Mouse (Mus musculus) cerebellum, postnatal 25 days (tissue): Measurements from ENCODE around the gene Siglec1.
"Not testable (repeated sequence)": the region's sequence is repeated elsewhere in the genome, so short reads cannot be mapped to it uniquely, and the experiment has no call there.

Experiments
- DNase-seq, 2 experiments: peaks; one replicate each; pipeline ENCODE4 v3.0.0; 2021; ENCODE audit warnings: mixed read lengths in 2 of 2

Gene Siglec1

GRCm38 (mm10) chr2:131046025-131046424 is 40.5 kb downstream of the Siglec1 start:
- DNase-seq, result no peak

GRCm38 (mm10) chr2:131044989-131045720 is 41.4 kb downstream of the Siglec1 start:
- peak in 1 of 2 experiments; percentile 23 for DNase-seq

- no peak for DNase-seq
These were observed 42.2 kb downstream of the Siglec1 start for GRCm38 (mm10) chr2:131044354-131044852.

GRCm38 (mm10) chr2:131042988-131043387 is 43.6 kb downstream of the Siglec1 start, which contains the start of gene Gfra4:
Gene Gfra4 (minus strand): TSS chr2:131043088.
- no peak for DNase-seq

GRCm38 (mm10) chr2:131040854-131041825 is 45.4 kb downstream of the Siglec1 start:
- DNase-seq, result peak; percentile 74 to 81

GRCm38 (mm10) chr2:131038675-131039074 is 47.9 kb downstream of the Siglec1 start:
- DNase-seq, result no peak

- DNase-seq, result no peak
These were observed 48.4 kb downstream of the Siglec1 start for GRCm38 (mm10) chr2:131038197-131038596.

GRCm38 (mm10) chr2:131037226-131037990 is 49.2 kb downstream of the Siglec1 start:
- DNase-seq, result peak in 1 of 2 experiments; percentile 21

GRCm38 (mm10) chr2:131036757-131037156 is 49.8 kb downstream of the Siglec1 start:
- DNase-seq, result no peak

- DNase-seq, result no peak
These were observed 50.2 kb downstream of the Siglec1 start for GRCm38 (mm10) chr2:131036343-131036742.

- not testable (repeated sequence) for DNase-seq
These were observed 55.2 kb downstream of the Siglec1 start for GRCm38 (mm10) chr2:131031406-131031805.

GRCm38 (mm10) chr2:131030998-131031397 is 55.6 kb downstream of the Siglec1 start:
- DNase-seq, result no peak

- DNase-seq, result no peak
These were observed 56.0 kb downstream of the Siglec1 start for GRCm38 (mm10) chr2:131030561-131030960.

- DNase-seq, result no peak
These were observed 57.3 kb downstream of the Siglec1 start for GRCm38 (mm10) chr2:131029065-131029935.

- DNase-seq, result no peak
These were observed 59.6 kb downstream of the Siglec1 start for GRCm38 (mm10) chr2:131026941-131027340.

GRCm38 (mm10) chr2:131025230-131025629 is 61.3 kb downstream of the Siglec1 start:
- DNase-seq, result no peak
